In genomic region chr2:10565491-10565890, GRCm38 (mm10) we compare ENCODE assay signal across 31 mouse cellular contexts.
"Had no signal": no experiment of that assay in that cellular context is flagged by ENCODE, and none has a peak within 500 bp of the region (broad histone marks: within the 10 kb centered on the region; RNA-seq: fewer than 3 reads in every experiment).

No protein-coding gene starts in this region.

- DNase-seq: left cerebral cortex, postnatal 4 days; liver; liver, embryonic 13.5 days; liver, postnatal 0 days; lung, adult 18-20 months; lung, adult 2 months; lung, embryonic 14.5 days; lung, postnatal 10 days; lung, postnatal 14 days; lung, postnatal 36 days; lung, postnatal 4 days; midbrain, embryonic 14.5 days had no signal

- H3K4me2 ChIP-seq: limb, embryonic 12.5 days; limb, embryonic 13.5 days; limb, embryonic 15.5 days; liver, embryonic 11.5 days; liver, embryonic 12.5 days; liver, embryonic 13.5 days; liver, embryonic 15.5 days; lung, embryonic 14.5 days; lung, embryonic 15.5 days; midbrain, embryonic 12.5 days; midbrain, embryonic 13.5 days; midbrain, embryonic 15.5 days; neural tube, embryonic 12.5 days had no signal

- ATAC-seq: liver, embryonic 12.5 days; liver, postnatal 0 days; lung, postnatal 0 days; midbrain, embryonic 13.5 days; midbrain, embryonic 15.5 days had no signal

- H3K9me3 ChIP-seq: limb, embryonic 10.5 days; limb, embryonic 12.5 days; limb, embryonic 13.5 days; limb, embryonic 15.5 days; liver, embryonic 12.5 days; liver, embryonic 13.5 days; liver, embryonic 15.5 days; lung, embryonic 15.5 days; megakaryocyte, embryonic 14.5 days; midbrain, embryonic 10.5 days; midbrain, embryonic 12.5 days; midbrain, embryonic 13.5 days; midbrain, embryonic 15.5 days; neural tube, embryonic 12.5 days had no signal

- H3K4me3 ChIP-seq: left cerebral cortex, adult 2 months; limb, embryonic 10.5 days; limb, embryonic 12.5 days; limb, embryonic 13.5 days; limb, embryonic 15.5 days; liver, embryonic 12.5 days; liver, embryonic 13.5 days; liver, embryonic 15.5 days; lung, embryonic 15.5 days; megakaryocyte, embryonic 14.5 days; midbrain, embryonic 10.5 days; midbrain, embryonic 12.5 days; midbrain, embryonic 13.5 days; midbrain, embryonic 15.5 days; myocyte; neural tube, embryonic 12.5 days had no signal

- H3K27me3 ChIP-seq: limb, embryonic 12.5 days; limb, embryonic 13.5 days; limb, embryonic 15.5 days; liver, embryonic 12.5 days; liver, embryonic 13.5 days; liver, embryonic 15.5 days; lung, embryonic 15.5 days; megakaryocyte, embryonic 14.5 days; midbrain, embryonic 12.5 days; midbrain, embryonic 13.5 days; midbrain, embryonic 15.5 days; neural tube, embryonic 12.5 days had no signal

- H3K9ac ChIP-seq: limb, embryonic 12.5 days; limb, embryonic 13.5 days; limb, embryonic 15.5 days; liver, embryonic 12.5 days; liver, embryonic 13.5 days; liver, embryonic 14.5 days; liver, embryonic 15.5 days; liver, postnatal 0 days; lung, embryonic 14.5 days; lung, embryonic 15.5 days; midbrain, embryonic 12.5 days; midbrain, embryonic 13.5 days; midbrain, embryonic 15.5 days; neural tube, embryonic 12.5 days had no signal

- H3K36me3 ChIP-seq: limb, embryonic 10.5 days; limb, embryonic 12.5 days; limb, embryonic 13.5 days; limb, embryonic 15.5 days; liver, embryonic 12.5 days; liver, embryonic 13.5 days; liver, embryonic 15.5 days; lung, embryonic 15.5 days; midbrain, embryonic 10.5 days; midbrain, embryonic 12.5 days; midbrain, embryonic 13.5 days; midbrain, embryonic 15.5 days; neural tube, embryonic 12.5 days had no signal

- H3K4me1 ChIP-seq: limb, embryonic 12.5 days; liver, embryonic 12.5 days; liver, embryonic 13.5 days; liver, embryonic 15.5 days; lung, embryonic 15.5 days; midbrain, embryonic 10.5 days; midbrain, embryonic 12.5 days; neural tube, embryonic 12.5 days had no signal

- H3K27ac ChIP-seq: left cerebral cortex, adult 2 months; limb, embryonic 10.5 days; limb, embryonic 12.5 days; limb, embryonic 13.5 days; limb, embryonic 15.5 days; liver, embryonic 12.5 days; liver, embryonic 13.5 days; liver, embryonic 14.5 days; liver, embryonic 15.5 days; lung, embryonic 15.5 days; macrophage; midbrain, embryonic 10.5 days; midbrain, embryonic 12.5 days; midbrain, embryonic 13.5 days; midbrain, embryonic 15.5 days; neural tube, embryonic 12.5 days had no signal
